Mouse (Mus musculus) heart, postnatal 36 days (tissue): ENCODE data around the gene Plcl1. TPM values are rescaled to one million over a fixed set of nuclear protein-coding genes. Genes with fewer than 3 reads are reported as not detected.
"Not testable (repeated sequence)": the region's sequence is repeated elsewhere in the genome, so short reads cannot be mapped to it uniquely, and the experiment has no call there.

Experiments
- DNase-seq, 2 experiments: peaks; one replicate each; pipeline ENCODE4 v3.0.0; 2021 to 2022
- intact Hi-C: fragments of 180-260 bp; cut with DNase I; formaldehyde crosslinking; loops from one replicate; pipeline ENCODE4 v1.15.1; 2025
- total RNA-seq, 2 experiments: library from RNA; stranded (reverse); gene quantifications; 2 replicates each; pipeline ENCODE4 v1.2.3; 2021

Plcl1 gene
- total RNA-seq, 2 experiments from 2014 or later = 3.9 to 4.4 TPM

DNA sequence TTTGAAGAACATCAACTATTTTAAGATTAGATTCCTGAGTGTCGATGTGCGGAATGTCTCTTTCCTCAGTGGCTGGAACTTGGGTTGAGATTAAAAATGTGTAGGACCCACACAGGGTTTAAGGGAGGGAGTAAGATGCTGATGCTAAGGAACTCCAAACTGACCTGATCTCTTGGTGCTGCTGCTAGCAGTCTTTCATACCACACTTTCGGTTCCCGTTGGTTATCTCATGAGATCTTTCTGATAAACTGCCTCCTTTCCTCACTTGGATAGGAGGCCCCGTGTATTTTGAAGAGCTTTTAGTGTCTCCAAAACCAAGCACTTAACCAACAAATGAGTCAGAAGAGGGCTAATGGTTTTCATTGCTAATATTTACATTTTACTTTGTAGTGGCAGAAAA lies 30.9 kb downstream of the Plcl1 start:
- intact Hi-C loops = no loop called here

DNA sequence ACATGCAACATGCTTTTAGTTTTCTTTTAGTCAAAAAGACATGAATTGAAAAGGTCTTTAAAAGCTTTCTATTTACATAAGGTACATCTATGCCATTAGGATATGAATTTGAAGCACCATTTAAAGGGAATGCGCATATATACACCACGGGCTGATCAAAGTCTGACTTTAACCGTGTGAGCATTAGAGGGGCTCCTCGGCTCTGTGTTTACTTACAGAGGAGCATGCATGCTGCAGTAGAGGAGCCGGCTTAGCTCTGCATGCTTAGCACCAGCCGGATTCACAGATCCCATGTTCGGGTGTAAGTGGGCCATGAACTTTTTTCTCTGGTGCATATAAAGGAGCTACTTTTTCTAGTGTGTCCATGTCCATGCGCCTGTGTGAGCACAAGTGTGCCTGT lies 31.4 kb downstream of the Plcl1 start:
- DNase-seq = no peak
- intact Hi-C loops = no loop called here

More for the DNA sequence above, 30.9 kb downstream of the Plcl1 start:
- DNase-seq = no peak

- DNase-seq = no peak
- intact Hi-C loops = no loop called here
These were observed 32.9 kb downstream of the Plcl1 start for GRCm38 (mm10) chr1:55438617-55439016.

- intact Hi-C loops = no loop called here
- no peak for DNase-seq
These were observed 39.4 kb downstream of the Plcl1 start for GRCm38 (mm10) chr1:55445043-55445688.

DNA sequence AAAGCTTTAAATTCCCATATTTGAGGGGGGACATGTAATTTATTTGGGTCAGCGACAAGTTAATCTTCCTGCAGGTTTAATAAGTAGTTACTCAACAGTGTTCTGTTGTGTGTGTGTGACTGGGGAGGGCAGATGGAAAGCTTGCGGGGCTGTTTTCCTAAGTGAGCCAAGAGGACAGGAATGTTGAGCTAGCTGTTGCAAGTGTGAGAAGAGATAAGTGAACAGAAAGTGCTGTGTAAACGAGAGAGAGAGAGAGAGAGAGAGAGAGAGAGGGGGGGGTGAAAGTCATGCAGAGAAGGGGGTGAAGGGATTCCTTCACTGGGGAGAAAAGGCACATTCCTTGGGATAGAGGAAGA lies 39.9 kb downstream of the Plcl1 start:
- intact Hi-C loops = no loop called here
- no peak for DNase-seq

- intact Hi-C loops = no loop called here
- no peak for DNase-seq
These were observed 40.6 kb downstream of the Plcl1 start for GRCm38 (mm10) chr1:55446273-55446672.

DNA sequence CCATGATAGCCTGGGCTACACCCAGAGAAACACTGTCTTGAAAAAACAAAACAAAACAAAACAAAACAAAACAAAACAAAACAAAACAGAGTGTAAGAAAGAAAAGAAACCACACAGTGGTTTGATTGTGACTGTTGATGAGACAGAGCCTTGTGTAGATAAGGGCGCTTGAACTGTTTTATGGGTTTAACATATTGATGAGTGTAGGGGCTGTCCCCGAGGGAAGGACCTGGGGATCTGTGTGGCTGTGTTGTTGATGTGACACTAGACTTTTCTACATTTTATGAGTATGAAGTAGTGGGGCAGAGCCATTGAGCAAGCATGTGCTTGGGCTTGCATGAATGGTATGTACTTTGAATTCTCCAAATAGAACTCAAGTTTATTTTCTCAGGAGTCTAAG lies 41.2 kb downstream of the Plcl1 start:
- intact Hi-C loops = no loop called here
- no peak for DNase-seq

DNA sequence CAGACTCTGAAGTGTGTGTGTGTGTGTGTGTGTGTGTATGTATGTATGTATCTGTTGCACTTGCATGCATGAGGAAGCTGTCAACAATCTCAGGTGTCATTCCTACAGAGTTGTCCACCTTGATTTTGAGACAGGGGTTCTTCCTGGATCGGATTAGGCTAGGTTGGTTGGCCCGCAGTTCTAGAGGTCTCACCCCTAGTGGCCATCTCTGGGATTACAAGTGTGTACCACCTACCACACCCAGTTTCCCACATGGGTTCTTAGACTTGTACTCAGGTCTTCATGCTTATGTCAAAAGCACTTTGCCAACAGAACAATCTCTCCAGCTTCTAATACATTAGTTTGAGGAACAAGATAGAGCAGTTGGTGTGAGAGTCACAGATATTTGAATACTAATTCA lies 41.9 kb downstream of the Plcl1 start:
- no peak for DNase-seq
- intact Hi-C loops = no loop called here

GRCm38 (mm10) chr1:55448104-55448503 lies 42.4 kb downstream of the Plcl1 start:
- no peak for DNase-seq
- intact Hi-C loops = no loop called here

- intact Hi-C loops = no loop called here
- DNase-seq = no peak
These were observed 44.1 kb downstream of the Plcl1 start for GRCm38 (mm10) chr1:55449779-55450178.

DNA sequence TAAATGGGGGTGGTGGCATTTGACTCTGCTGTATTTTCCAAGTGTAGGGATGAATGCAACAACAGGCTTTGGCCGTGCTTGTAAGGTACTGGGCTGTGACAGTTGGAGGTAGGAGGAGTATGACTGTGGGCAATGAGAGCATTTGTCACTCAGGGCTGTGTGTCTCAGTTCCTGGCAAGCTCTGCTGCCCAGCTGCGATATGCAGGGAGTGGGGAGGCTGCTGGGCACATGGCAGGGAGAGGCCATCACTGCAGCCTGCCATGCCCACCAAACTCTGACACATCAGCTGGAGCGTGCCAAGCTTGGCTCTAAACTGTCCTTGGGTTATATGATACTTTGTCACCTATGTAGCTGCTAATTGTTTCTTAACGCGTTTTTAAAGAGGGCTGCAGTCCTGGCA lies 48.4 kb downstream of the Plcl1 start:
- intact Hi-C loops = no loop called here
- peak in 1 of 2 experiments; percentile 17 for DNase-seq

DNA sequence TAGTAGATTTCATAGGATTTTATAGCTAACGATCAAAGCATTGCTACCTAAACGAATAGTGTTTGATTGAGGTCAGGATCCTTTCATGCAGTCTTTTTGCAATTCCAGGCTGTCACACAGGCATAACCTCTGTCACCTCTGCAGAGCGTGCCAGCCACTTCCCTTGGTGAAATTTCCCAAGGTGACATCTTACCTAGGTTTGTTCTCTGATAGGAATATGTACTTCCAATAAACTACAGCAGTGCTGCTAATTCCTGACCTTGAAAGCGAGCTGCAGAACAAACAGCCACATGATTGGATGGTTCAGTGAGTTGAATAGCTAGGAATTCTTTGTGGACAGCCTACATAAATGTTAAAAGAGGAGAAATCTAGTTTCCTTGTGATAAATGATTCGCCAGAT lies 56.6 kb downstream of the Plcl1 start:
- intact Hi-C loops = no loop called here
- no peak for DNase-seq

GRCm38 (mm10) chr1:55473756-55474155 lies 68.0 kb downstream of the Plcl1 start:
- DNase-seq = no peak
- intact Hi-C loops = no loop called here

DNA sequence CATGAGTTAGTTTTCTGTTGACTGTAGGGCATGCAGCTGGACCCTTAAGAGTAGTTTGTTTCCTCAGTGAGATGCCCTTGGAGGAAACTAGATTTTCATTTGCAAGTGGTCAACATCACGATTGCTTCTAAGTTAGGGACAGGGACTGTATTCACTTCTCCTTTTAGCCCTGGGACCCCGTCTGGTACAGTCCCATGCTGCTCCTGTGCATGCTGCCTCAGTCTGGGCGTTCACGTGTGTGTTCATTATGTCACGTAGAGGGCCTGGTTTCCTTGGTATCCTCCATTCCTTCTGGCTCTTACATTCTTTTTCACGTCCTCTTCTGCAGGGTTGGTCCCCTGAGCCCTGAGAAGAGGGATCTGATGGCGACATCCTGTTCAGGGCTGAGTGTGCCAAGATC lies 69.3 kb downstream of the Plcl1 start:
- no peak for DNase-seq
- intact Hi-C loops = no loop called here

GRCm38 (mm10) chr1:55487371-55487770 lies 81.7 kb downstream of the Plcl1 start:
- intact Hi-C loops, DNase-seq: not testable (repeated sequence)

DNA sequence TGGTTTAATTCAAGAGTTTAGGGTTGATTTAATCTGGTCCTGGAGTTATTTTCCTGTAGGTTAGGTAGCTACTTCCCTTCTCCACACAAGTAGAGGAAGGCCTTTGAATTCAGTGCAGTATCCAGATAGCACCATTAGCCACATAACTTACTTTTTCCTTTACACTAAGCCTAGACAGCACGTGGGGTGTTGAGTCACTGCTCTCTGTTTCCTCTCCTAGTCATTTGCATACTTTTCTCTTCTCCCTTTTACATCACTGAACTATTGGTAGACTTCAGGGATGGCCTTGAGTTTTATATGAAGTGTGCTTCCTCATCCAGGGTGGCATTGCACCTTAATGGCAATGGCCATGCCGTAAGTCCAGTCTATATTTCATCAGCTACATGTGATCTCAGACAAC lies 82.5 kb downstream of the Plcl1 start:
- DNase-seq = no peak
- intact Hi-C loops = no loop called here

- DNase-seq = peak in 1 of 2 experiments; percentile 17
- intact Hi-C loops = no loop called here
These were observed 83.6 kb downstream of the Plcl1 start for GRCm38 (mm10) chr1:55489355-55489754.

GRCm38 (mm10) chr1:55499872-55500271 lies 94.2 kb downstream of the Plcl1 start:
- peak in 1 of 2 experiments; percentile 6 for DNase-seq
- intact Hi-C loops = no loop called here

- no peak for DNase-seq
- intact Hi-C loops = no loop called here
These were observed 95.4 kb downstream of the Plcl1 start for GRCm38 (mm10) chr1:55500981-55501682.

GRCm38 (mm10) chr1:55505811-55506210 lies 100.1 kb downstream of the Plcl1 start:
- no peak for DNase-seq

DNA sequence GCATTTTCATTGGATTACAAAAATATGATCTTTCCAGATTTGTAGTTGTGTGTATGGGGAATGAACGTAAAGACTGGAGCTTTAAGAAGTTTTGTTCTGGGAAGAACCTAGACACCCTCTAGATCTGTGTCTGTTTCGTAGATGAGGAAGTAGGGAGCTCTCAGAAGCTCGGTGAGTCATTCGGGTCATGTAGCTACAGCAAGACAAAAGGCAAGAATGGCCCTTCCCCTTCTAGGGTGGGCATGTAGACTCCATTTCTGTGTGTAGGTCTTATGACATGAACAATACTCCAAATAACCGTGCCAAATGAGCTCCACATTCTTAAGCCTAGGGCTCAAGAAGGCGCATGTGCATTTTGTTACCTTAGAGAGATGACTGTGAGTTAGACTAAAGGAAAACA lies 101.3 kb downstream of the Plcl1 start:
- no peak for DNase-seq
- intact Hi-C loops = no loop called here

More at GRCm38 (mm10) chr1:55505811-55506210, 100.1 kb downstream of the Plcl1 start:
- intact Hi-C loops = no loop called here

DNA sequence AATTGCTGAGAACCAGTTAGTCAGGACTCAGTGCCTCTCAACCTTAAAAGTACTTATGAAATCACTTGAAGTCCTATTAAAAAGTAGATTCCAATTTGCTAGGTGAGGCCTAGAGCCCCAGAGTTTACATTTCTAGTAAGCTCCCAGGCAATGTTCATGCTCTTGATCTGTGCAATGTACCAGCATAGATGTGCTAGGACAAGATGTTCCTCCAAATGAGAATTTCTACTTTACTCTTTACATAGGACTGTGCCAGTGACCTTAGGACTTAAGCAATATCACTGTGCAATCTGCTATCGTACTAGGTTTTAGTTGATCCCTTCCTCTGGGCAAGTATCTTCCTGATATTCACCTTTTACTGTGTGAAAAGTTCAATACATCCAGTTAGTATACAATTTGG lies 103.9 kb downstream of the Plcl1 start:
- no peak for DNase-seq
- intact Hi-C loops = no loop called here
